In the genomic region with DNA sequence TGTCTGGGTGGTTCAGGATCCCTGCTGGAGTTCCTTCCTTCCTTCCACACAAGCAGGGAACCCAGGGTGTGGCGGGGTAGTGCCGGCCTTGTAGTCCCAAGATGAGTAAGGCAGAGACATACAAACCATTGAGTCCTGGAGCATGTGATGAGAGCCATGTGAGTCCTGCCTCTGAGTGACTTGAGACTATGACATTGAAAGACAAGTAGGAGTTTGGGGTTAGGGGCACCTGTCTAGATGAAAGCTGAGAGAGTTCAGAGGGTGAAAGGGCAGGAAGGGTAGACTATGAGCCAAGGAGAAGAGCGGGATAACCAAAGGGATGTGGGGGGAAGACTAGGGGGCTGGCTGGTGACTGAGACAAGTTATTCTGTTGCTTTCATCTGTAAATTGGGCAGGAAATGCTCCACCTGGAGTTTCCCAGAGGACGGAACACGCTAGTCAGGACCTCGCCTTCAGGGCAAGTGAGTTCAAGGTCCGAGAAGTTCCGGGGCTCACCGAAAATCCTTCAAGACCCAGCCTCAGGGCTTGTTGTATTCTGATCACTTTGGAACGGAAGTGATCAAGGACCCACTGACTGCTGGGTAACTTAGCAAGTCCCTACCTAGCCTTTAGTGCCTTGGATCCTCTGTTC, we compare ENCODE assay signal across 37 mouse cellular contexts. TPM values are rescaled to one million over a fixed set of nuclear protein-coding genes. Genes with fewer than 3 reads are reported as not detected.
A peak's percentile ranks its signal among the peaks of the same experiment; 100 is the strongest.
DNase-seq lines count a peak whose midpoint lies in the region; ATAC-seq and TF ChIP-seq lines count a peak whose summit lies in the region.
"Had no signal": no experiment of that assay in that cellular context is flagged by ENCODE, and none has a peak within 500 bp of the region (broad histone marks: within the 10 kb centered on the region; RNA-seq: fewer than 3 reads in every experiment).

No protein-coding gene starts in this region.

- H3K4me2 ChIP-seq in midbrain, embryonic 11.5 days: no peak overlapping the region
- no peak overlapping the region for H3K4me2 ChIP-seq in midbrain, embryonic 16.5 days (ENCODE audit: low read length)
- H3K4me2 ChIP-seq in forebrain, embryonic 15.5 days (replicated peaks): no peak overlapping the region
- H3K4me2 ChIP-seq: forebrain, embryonic 13.5 days; hindbrain, embryonic 14.5 days; kidney, embryonic 15.5 days had no signal

- no peaks in the 10 kb centered on the region for H3K9me3 ChIP-seq in midbrain, embryonic 11.5 days (ENCODE audit: control insufficient read depth, low read length)
- no peaks in the 10 kb centered on the region for H3K9me3 ChIP-seq in midbrain, embryonic 16.5 days (replicated peaks; ENCODE audit: control insufficient read depth, low read length, poor library complexity, severe bottlenecking)
- no peaks in the 10 kb centered on the region for H3K9me3 ChIP-seq in MEL (replicated peaks; ENCODE audit: insufficient read depth, low read length)
- no peaks in the 10 kb centered on the region for H3K9me3 ChIP-seq in forebrain, embryonic 15.5 days
- H3K9me3 ChIP-seq: forebrain, embryonic 13.5 days; heart, embryonic 12.5 days; kidney, embryonic 15.5 days had no signal

- WGBS in cerebellum, adult 2 months: 98% methylated on average over 10 of the region's 10 CpGs
- WGBS in midbrain, embryonic 11.5 days: 87% methylated on average over 10 of the region's 10 CpGs
- 93% methylated on average over 10 of the region's 10 CpGs for whole genome bisulfite sequencing in midbrain, embryonic 16.5 days
- 92% methylated on average over 10 of the region's 10 CpGs for WGBS in forebrain, embryonic 15.5 days

- TF ChIP-seq EP300 in MEL (IDR thresholded peaks at IDR 0.05; ENCODE audit: low read depth in 1 of 2, low read length in 2 of 2): no peak

- TF ChIP-seq RAD21 in MEL (IDR thresholded peaks at IDR 0.05; ENCODE audit: low read depth, low read length): no peak

- H3K79me2 ChIP-seq in MEL (ENCODE audit: control insufficient read depth, insufficient read depth, low read length, poor library complexity): peaks cover 14% of the 10 kb centered on the region

- peak; percentile 49 for DNase-seq in cerebellum, adult 9-10 months
- DNase-seq in cerebellum, adult 2 months: no peak
- DNase-seq in midbrain, embryonic 11.5 days (ENCODE audit: low spot score, missing footprints): peak; percentile 73
- DNase-seq in MEL (ENCODE audit: low read depth, low spot score): peak; percentile 25
- no peak for DNase-seq in gastrocnemius, postnatal 4 days (ENCODE audit: low spot score in 2 of 2)
- DNase-seq: adrenal gland, postnatal 14 days; cerebellum, adult 18-20 months; cerebellum, postnatal 36 days; gastrocnemius, postnatal 14 days; heart, adult 18-20 months; heart, postnatal 4 days; kidney, adult 18-20 months; kidney, postnatal 25 days; layer of hippocampus, postnatal 36 days; liver; lung, adult 2 months; lung, postnatal 10 days; midbrain, embryonic 14.5 days had no signal

- H3K27ac ChIP-seq in cerebellum, adult 2 months (ENCODE audit: insufficient read depth, low read length): no peak overlapping the region
- H3K27ac ChIP-seq in midbrain, embryonic 11.5 days (ENCODE audit: low read depth, low read length): no peak overlapping the region
- H3K27ac ChIP-seq in midbrain, embryonic 16.5 days (ENCODE audit: low read length): no peak overlapping the region
- no peak overlapping the region for H3K27ac ChIP-seq in MEL (ENCODE audit: control insufficient read depth, low read depth, low read length)
- no peak overlapping the region for H3K27ac ChIP-seq in forebrain, embryonic 15.5 days (replicated peaks)
- H3K27ac ChIP-seq: forebrain, embryonic 13.5 days; hindbrain, embryonic 14.5 days; kidney, embryonic 15.5 days; liver, embryonic 14.5 days; macrophage had no signal

- no peak for ATAC-seq in midbrain, embryonic 11.5 days (ENCODE audit: low FRiP score)
- ATAC-seq in midbrain, embryonic 16.5 days: no peak
- ATAC-seq in forebrain, embryonic 15.5 days (replicated peaks): no peak
- ATAC-seq: forebrain, embryonic 13.5 days had no signal

- no peaks in the 10 kb centered on the region for H3K27me3 ChIP-seq in cerebellum, adult 2 months (ENCODE audit: control insufficient read depth, insufficient read depth, low read length)
- H3K27me3 ChIP-seq in midbrain, embryonic 11.5 days (ENCODE audit: control insufficient read depth, insufficient read depth, low read length): no peaks in the 10 kb centered on the region; the same call in 1 of the 2 replicates
- H3K27me3 ChIP-seq in midbrain, embryonic 16.5 days (ENCODE audit: control insufficient read depth, insufficient read depth, low read depth, low read length): no peaks in the 10 kb centered on the region
- no peaks in the 10 kb centered on the region for H3K27me3 ChIP-seq in MEL (ENCODE audit: control insufficient read depth in 1 of 2, insufficient read depth in 2 of 2, low read length in 2 of 2)
- no peaks in the 10 kb centered on the region for H3K27me3 ChIP-seq in forebrain, embryonic 15.5 days
- H3K27me3 ChIP-seq: forebrain, embryonic 13.5 days; kidney, embryonic 15.5 days had no signal

- peaks cover 22% of the 10 kb centered on the region; the same call in 1 of the 2 replicates for H3K4me1 ChIP-seq in cerebellum, adult 2 months (ENCODE audit: control insufficient read depth, insufficient read depth, low read length)
- peaks cover 30% of the 10 kb centered on the region for H3K4me1 ChIP-seq in midbrain, embryonic 11.5 days (ENCODE audit: control insufficient read depth, insufficient read depth, low read length)
- H3K4me1 ChIP-seq in midbrain, embryonic 16.5 days (ENCODE audit: control insufficient read depth, insufficient read depth, low read length): peaks cover 22% of the 10 kb centered on the region
- peaks cover 9 to 20% of the 10 kb centered on the region in 2 experiments for H3K4me1 ChIP-seq in MEL (ENCODE audit: control insufficient read depth in 1 of 2, insufficient read depth in 2 of 2, low read length in 2 of 2)
- peaks cover 32% of the 10 kb centered on the region for H3K4me1 ChIP-seq in forebrain, embryonic 15.5 days

- no peak for TF ChIP-seq POLR2A in cerebellum, adult 2 months (IDR thresholded peaks at IDR 0.05; ENCODE audit: borderline replicate concordance, insufficient read depth, low read length)
- TF ChIP-seq POLR2A in MEL (IDR thresholded peaks at IDR 0.05; ENCODE audit: control insufficient read depth in 1 of 2, insufficient read depth in 1 of 2, low read depth in 1 of 2, low read length in 2 of 2, poor library complexity in 1 of 2): no peak

- H3K36me3 ChIP-seq in midbrain, embryonic 11.5 days (ENCODE audit: control insufficient read depth, insufficient read depth, low read length): no peaks in the 10 kb centered on the region
- no peaks in the 10 kb centered on the region for H3K36me3 ChIP-seq in midbrain, embryonic 16.5 days (ENCODE audit: control insufficient read depth, insufficient read depth, low read length)
- H3K36me3 ChIP-seq in MEL (ENCODE audit: control insufficient read depth in 1 of 2, insufficient read depth in 2 of 2, low read length in 2 of 2): peaks cover 0 to 5% of the 10 kb centered on the region in 2 experiments; a peak in 2 of 4 replicates
- no peaks in the 10 kb centered on the region for H3K36me3 ChIP-seq in forebrain, embryonic 15.5 days
- H3K36me3 ChIP-seq: heart, embryonic 12.5 days; kidney, embryonic 15.5 days had no signal

- no peak for TF ChIP-seq CTCF in cerebellum, adult 2 months (IDR thresholded peaks at IDR 0.05; ENCODE audit: borderline replicate concordance, insufficient read depth, low read depth, low read length)
- no peak for TF ChIP-seq CTCF in MEL (IDR thresholded peaks at IDR 0.05 in 2 of 3, conservative IDR thresholded peaks at IDR 0.05 in 1 of 3; ENCODE audit: control insufficient read depth in 1 of 3, insufficient read depth in 1 of 3, low read depth in 2 of 3, low read length in 3 of 3, poor library complexity in 1 of 3, severe bottlenecking in 1 of 3)

- H3K9ac ChIP-seq in midbrain, embryonic 11.5 days (ENCODE audit: low read length): no peak overlapping the region
- no peak overlapping the region for H3K9ac ChIP-seq in midbrain, embryonic 16.5 days (ENCODE audit: low read depth, low read length)
- H3K9ac ChIP-seq in MEL (ENCODE audit: control insufficient read depth, low read depth, low read length, poor library complexity, severe bottlenecking): no peak overlapping the region
- H3K9ac ChIP-seq in forebrain, embryonic 15.5 days (replicated peaks): no peak overlapping the region
- H3K9ac ChIP-seq: forebrain, embryonic 13.5 days; heart, embryonic 12.5 days; hindbrain, embryonic 14.5 days; kidney, embryonic 15.5 days; liver, embryonic 14.5 days had no signal

- H3K4me3 ChIP-seq in cerebellum, adult 2 months (replicated peaks; ENCODE audit: insufficient read depth, low read depth, low read length): no peak overlapping the region
- H3K4me3 ChIP-seq in midbrain, embryonic 11.5 days (ENCODE audit: low read depth, low read length): no peak overlapping the region
- no peak overlapping the region for H3K4me3 ChIP-seq in midbrain, embryonic 16.5 days (ENCODE audit: low read depth, low read length)
- H3K4me3 ChIP-seq in MEL (ENCODE audit: control insufficient read depth in 1 of 2, insufficient read depth in 1 of 2, low read depth in 2 of 2, low read length in 2 of 2): no peak overlapping the region
- H3K4me3 ChIP-seq in forebrain, embryonic 15.5 days: no peak overlapping the region
- H3K4me3 ChIP-seq: forebrain, embryonic 13.5 days; heart, embryonic 12.5 days; kidney, embryonic 15.5 days; layer of hippocampus, adult 2 months had no signal

RNA-seq across cellular contexts. Expression of a gene that starts 2.2 kb away (rescaled TPM):
- 64.9 and 67.6 TPM in 2 replicates for polyA plus RNA-seq in cerebellum, adult 2 months (2012; rRNA removed)
- polyA plus RNA-seq in midbrain, embryonic 11.5 days (2014; fragmentation: Nextera tagmentation; extraction: Ambion mirVana): 11.6 and 14.2 TPM in 2 replicates
- 35.8 and 39.3 TPM in 2 replicates for polyA plus RNA-seq in midbrain, embryonic 16.5 days (2015; fragmentation: Nextera tagmentation; extraction: Ambion mirVana)
- total RNA-seq in MEL (2012; rRNA removed): 10.5 and 12.0 TPM in 2 replicates
- 10 to 100 TPM in 1 of 2 experiments, not detected in 1; 25.7 TPM for polyA plus RNA-seq in MEL (2012; ENCODE audit: insufficient read depth in 1 of 2, insufficient read length in 2 of 2, low read depth in 1 of 2, low replicate concordance in 2 of 2, missing spikeins in 1 of 2)
- polyA plus RNA-seq in forebrain, embryonic 15.5 days (2015; fragmentation: Nextera tagmentation; extraction: Ambion mirVana): 58.7 and 59.1 TPM in 2 replicates
- 10 to 100 TPM; 10.0 to 10.1 TPM for total RNA-seq in gastrocnemius, postnatal 4 days (2021)

RNA-seq across cellular contexts. Expression of a gene that starts 36.5 kb away (rescaled TPM):
- polyA plus RNA-seq in cerebellum, adult 2 months (2012; rRNA removed): 11.9 and 13.8 TPM in 2 replicates
- polyA plus RNA-seq in midbrain, embryonic 11.5 days (2014; fragmentation: Nextera tagmentation; extraction: Ambion mirVana): 40.8 and 41.4 TPM in 2 replicates
- 76.2 and 78.4 TPM in 2 replicates for polyA plus RNA-seq in midbrain, embryonic 16.5 days (2015; fragmentation: Nextera tagmentation; extraction: Ambion mirVana)
- total RNA-seq in MEL (2012; rRNA removed): 8.4 and 9.4 TPM in 2 replicates
- 1 to 10 TPM in 1 of 2 experiments, not detected in 1; 8.2 TPM for polyA plus RNA-seq in MEL (2012; ENCODE audit: insufficient read depth in 1 of 2, insufficient read length in 2 of 2, low read depth in 1 of 2, low replicate concordance in 2 of 2, missing spikeins in 1 of 2)
- polyA plus RNA-seq in forebrain, embryonic 15.5 days (2015; fragmentation: Nextera tagmentation; extraction: Ambion mirVana): 48.9 and 53.2 TPM in 2 replicates
- 1 to 10 TPM; 7.6 to 7.8 TPM for total RNA-seq in gastrocnemius, postnatal 4 days (2021)

RNA-seq across cellular contexts. Expression of a gene that starts 36.6 kb away (rescaled TPM):
- polyA plus RNA-seq in cerebellum, adult 2 months (2012; rRNA removed): 3.7 and 3.9 TPM in 2 replicates
- 12.2 and 12.3 TPM in 2 replicates for polyA plus RNA-seq in midbrain, embryonic 11.5 days (2014; fragmentation: Nextera tagmentation; extraction: Ambion mirVana)
- polyA plus RNA-seq in midbrain, embryonic 16.5 days (2015; fragmentation: Nextera tagmentation; extraction: Ambion mirVana): 10.8 and 11.3 TPM in 2 replicates
- 9.0 and 9.3 TPM in 2 replicates for total RNA-seq in MEL (2012; rRNA removed)
- polyA plus RNA-seq in MEL (2012; ENCODE audit: insufficient read depth in 1 of 2, insufficient read length in 2 of 2, low read depth in 1 of 2, low replicate concordance in 2 of 2, missing spikeins in 1 of 2): 10 to 100 TPM; 11.4 to 57.5 TPM
- polyA plus RNA-seq in forebrain, embryonic 15.5 days (2015; fragmentation: Nextera tagmentation; extraction: Ambion mirVana): 11.4 and 12.7 TPM in 2 replicates
- total RNA-seq in gastrocnemius, postnatal 4 days (2021): 1 to 10 TPM; 2.8 to 3.6 TPM

RNA-seq across cellular contexts. Expression of a gene that starts 50.6 kb away (rescaled TPM):
- polyA plus RNA-seq in cerebellum, adult 2 months (2012; rRNA removed): not detected in 2 replicates
- polyA plus RNA-seq in midbrain, embryonic 11.5 days (2014; fragmentation: Nextera tagmentation; extraction: Ambion mirVana): not detected in 2 replicates
- not detected in 2 replicates for polyA plus RNA-seq in midbrain, embryonic 16.5 days (2015; fragmentation: Nextera tagmentation; extraction: Ambion mirVana)
- total RNA-seq in MEL (2012; rRNA removed): not detected in 2 replicates
- not detected for polyA plus RNA-seq in MEL (2012; ENCODE audit: insufficient read depth in 1 of 2, insufficient read length in 2 of 2, low read depth in 1 of 2, low replicate concordance in 2 of 2, missing spikeins in 1 of 2)
- polyA plus RNA-seq in forebrain, embryonic 15.5 days (2015; fragmentation: Nextera tagmentation; extraction: Ambion mirVana): not detected in 2 replicates
- total RNA-seq in gastrocnemius, postnatal 4 days (2021): not detected
- total RNA-seq: adrenal gland, postnatal 14 days; CH12.LX; gastrocnemius, postnatal 14 days; heart, adult 18-20 months; heart, postnatal 4 days; layer of hippocampus, adult 2 months; layer of hippocampus, postnatal 36 days; left cerebral cortex, postnatal 10 days; megakaryocyte-erythroid progenitor cell, adult 5-6 weeks; neutrophil, adult 5-6 weeks had no signal
- polyA plus RNA-seq: embryonic facial prominence, embryonic 11.5 days; forebrain, embryonic 13.5 days; heart, embryonic 12.5 days; heart, postnatal 0 days; hindbrain, embryonic 14.5 days; kidney, embryonic 15.5 days; liver, embryonic 14.5 days; lung, adult 2 months; macrophage; midbrain, embryonic 14.5 days; neural tube, embryonic 11.5 days; stomach, embryonic 14.5 days; thymus, postnatal 0 days; urinary bladder, adult 2 months had no signal

RNA-seq across cellular contexts. Expression of a gene that starts 50.7 kb away (rescaled TPM):
- 18.9 and 22.5 TPM in 2 replicates for polyA plus RNA-seq in cerebellum, adult 2 months (2012; rRNA removed)
- 47.7 and 52.6 TPM in 2 replicates for polyA plus RNA-seq in midbrain, embryonic 11.5 days (2014; fragmentation: Nextera tagmentation; extraction: Ambion mirVana)
- 48.6 and 53.2 TPM in 2 replicates for polyA plus RNA-seq in midbrain, embryonic 16.5 days (2015; fragmentation: Nextera tagmentation; extraction: Ambion mirVana)
- 33.0 and 33.7 TPM in 2 replicates for total RNA-seq in MEL (2012; rRNA removed)
- 100 to 1,000 TPM in 1 of 2 experiments, 10 to 100 TPM in 1; 31.3 to 129 TPM for polyA plus RNA-seq in MEL (2012; ENCODE audit: insufficient read depth in 1 of 2, insufficient read length in 2 of 2, low read depth in 1 of 2, low replicate concordance in 2 of 2, missing spikeins in 1 of 2)
- polyA plus RNA-seq in forebrain, embryonic 15.5 days (2015; fragmentation: Nextera tagmentation; extraction: Ambion mirVana): 42.4 and 45.4 TPM in 2 replicates
- 10 to 100 TPM in 1 of 2 experiments, 1 to 10 TPM in 1; 9.5 to 10.9 TPM for total RNA-seq in gastrocnemius, postnatal 4 days (2021)

Comparison
In these comparisons a context has a peak if more than half of its experiments do, and no peak if none do; other contexts are left out.
1. DNase-seq: peak in cerebellum, adult 9-10 months (single experiment), midbrain, embryonic 11.5 days (single experiment) and MEL (single experiment); none in cerebellum, adult 2 months (0 of 2) and gastrocnemius, postnatal 4 days (0 of 2).